Mouse (Mus musculus): ENCODE measurements at regions not wholly inside any gene's neighbourhood (a gene's known extent, or its start where the extent isn't known, plus 50 kb on each side); places are given as distances from the start of the nearest gene placed in this dataset.

GRCm38 (mm10) chr15:36405446-36405845, 602.1 kb downstream of the Zfp706 start:
- TF ChIP-seq MAFK (IDR thresholded peaks at IDR 0.05; ENCODE audit: insufficient read depth, low read depth, low read length): no peak
- no peak for TF ChIP-seq ZC3H11A (IDR thresholded peaks at IDR 0.05; ENCODE audit: borderline replicate concordance, low read depth, low read length)
- no peak for TF ChIP-seq ZNF384 (IDR thresholded peaks at IDR 0.05; ENCODE audit: low read depth, low read length)
- TF ChIP-seq CHD2 (IDR thresholded peaks at IDR 0.05; ENCODE audit: low read depth, low read length): no peak
- TF ChIP-seq HCFC1 (IDR thresholded peaks at IDR 0.05; ENCODE audit: borderline replicate concordance, insufficient read depth, low read length): no peak
- Histone ChIP-seq H3K9ac (ENCODE audit: insufficient read depth, low read depth, low read length, poor library complexity, severe bottlenecking) (no peak overlapping the region), H3K4me1 (ENCODE audit: control insufficient read depth in 2 of 2, insufficient read depth in 2 of 2, low read length in 2 of 2, poor library complexity in 1 of 2) (0 out of 4 replicates have a peak, but pooled peaks cover 1 to 2% of the 10 kb centered on the region in 2 experiments), H3K36me3 (ENCODE audit: control insufficient read depth, insufficient read depth, low read length, poor library complexity, severe bottlenecking) (no peaks in the 10 kb centered on the region), H3K27ac (ENCODE audit: insufficient read depth, low read depth, low read length, poor library complexity, severe bottlenecking) (no peak overlapping the region), H3K4me3 (ENCODE audit: insufficient read depth in 1 of 2, low read depth in 1 of 2, low read length in 2 of 2, poor library complexity in 1 of 2, severe bottlenecking in 1 of 2) (no peak overlapping the region), H3K9me3 (ENCODE audit: control insufficient read depth, insufficient read depth, low read depth, low read length) (no peaks in the 10 kb centered on the region)
- DNase-seq (ENCODE audit: low read depth, low spot score): no peak
- in situ Hi-C loops (cut with MboI; ENCODE audit: low sequenced_read_pairs in 2 of 2, unreplicated experiment in 2 of 2): no loop called here

GRCm38 (mm10) chr15:36403336-36404119, 604.0 kb downstream of the Zfp706 start:
- no peak for DNase-seq (ENCODE audit: low read depth, low spot score)
- H3K9me3 ChIP-seq (ENCODE audit: control insufficient read depth, insufficient read depth, low read depth, low read length): no peaks in the 10 kb centered on the region
- H3K36me3 ChIP-seq (ENCODE audit: control insufficient read depth, insufficient read depth, low read length, poor library complexity, severe bottlenecking): no peaks in the 10 kb centered on the region
- in situ Hi-C loops (cut with MboI; ENCODE audit: low sequenced_read_pairs in 2 of 2, unreplicated experiment in 2 of 2): no loop called here
- TF ChIP-seq ZC3H11A (IDR thresholded peaks at IDR 0.05; ENCODE audit: borderline replicate concordance, low read depth, low read length) (no peak), ZNF384 (IDR thresholded peaks at IDR 0.05; ENCODE audit: low read depth, low read length) (no peak), HCFC1 (IDR thresholded peaks at IDR 0.05; ENCODE audit: borderline replicate concordance, insufficient read depth, low read length) (no peak), CHD2 (IDR thresholded peaks at IDR 0.05; ENCODE audit: low read depth, low read length) (no peak), MAFK (IDR thresholded peaks at IDR 0.05; ENCODE audit: insufficient read depth, low read depth, low read length) (no peak)
- no peak overlapping the region for H3K27ac ChIP-seq (ENCODE audit: insufficient read depth, low read depth, low read length, poor library complexity, severe bottlenecking)
- H3K9ac ChIP-seq (ENCODE audit: insufficient read depth, low read depth, low read length, poor library complexity, severe bottlenecking): no peak overlapping the region
- no peak overlapping the region for H3K4me3 ChIP-seq (ENCODE audit: insufficient read depth in 1 of 2, low read depth in 1 of 2, low read length in 2 of 2, poor library complexity in 1 of 2, severe bottlenecking in 1 of 2)
- H3K4me1 ChIP-seq (ENCODE audit: control insufficient read depth in 2 of 2, insufficient read depth in 2 of 2, low read length in 2 of 2, poor library complexity in 1 of 2): peaks cover 3 to 4% of the 10 kb centered on the region in 2 experiments; a peak in 1 of 4 replicates

DNA sequence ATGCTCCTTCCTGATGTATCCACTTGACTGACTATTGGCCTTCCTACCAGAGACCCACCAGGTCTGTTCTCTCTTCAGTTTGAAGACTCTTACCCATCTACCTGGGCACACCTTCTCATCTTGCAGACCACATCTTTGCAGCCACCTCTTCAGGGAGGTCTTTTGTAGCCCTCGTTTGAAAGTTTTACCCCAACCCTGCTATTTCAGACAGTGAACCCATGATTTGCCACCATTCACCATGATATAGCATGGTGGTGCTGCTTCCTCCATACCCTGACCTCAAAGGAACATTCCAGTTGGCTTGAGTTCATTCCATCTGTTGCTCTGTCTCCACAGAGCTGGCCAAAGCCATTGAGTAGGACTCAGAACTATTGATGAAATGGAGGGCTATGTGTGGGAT, 605.5 kb downstream of the Zfp706 start:
- H3K4me3 ChIP-seq (ENCODE audit: insufficient read depth in 1 of 2, low read depth in 1 of 2, low read length in 2 of 2, poor library complexity in 1 of 2, severe bottlenecking in 1 of 2): no peak overlapping the region
- H3K27ac ChIP-seq (ENCODE audit: insufficient read depth, low read depth, low read length, poor library complexity, severe bottlenecking): no peak overlapping the region
- no peaks in the 10 kb centered on the region for H3K36me3 ChIP-seq (ENCODE audit: control insufficient read depth, insufficient read depth, low read length, poor library complexity, severe bottlenecking)
- no peaks in the 10 kb centered on the region for H3K9me3 ChIP-seq (ENCODE audit: control insufficient read depth, insufficient read depth, low read depth, low read length)
- H3K9ac ChIP-seq (ENCODE audit: insufficient read depth, low read depth, low read length, poor library complexity, severe bottlenecking): no peak overlapping the region
- DNase-seq (ENCODE audit: low read depth, low spot score): no peak
- in situ Hi-C loops (cut with MboI; ENCODE audit: low sequenced_read_pairs in 2 of 2, unreplicated experiment in 2 of 2): no loop called here
- H3K4me1 ChIP-seq (ENCODE audit: control insufficient read depth in 2 of 2, insufficient read depth in 2 of 2, low read length in 2 of 2, poor library complexity in 1 of 2): peaks cover 3 to 4% of the 10 kb centered on the region in 2 experiments; a peak in 1 of 4 replicates
- TF ChIP-seq MAFK (IDR thresholded peaks at IDR 0.05; ENCODE audit: insufficient read depth, low read depth, low read length): no peak
- no peak for TF ChIP-seq ZC3H11A (IDR thresholded peaks at IDR 0.05; ENCODE audit: borderline replicate concordance, low read depth, low read length)
- no peak for TF ChIP-seq CHD2 (IDR thresholded peaks at IDR 0.05; ENCODE audit: low read depth, low read length)
- no peak for TF ChIP-seq ZNF384 (IDR thresholded peaks at IDR 0.05; ENCODE audit: low read depth, low read length)
- no peak for TF ChIP-seq HCFC1 (IDR thresholded peaks at IDR 0.05; ENCODE audit: borderline replicate concordance, insufficient read depth, low read length)

- H3K27ac ChIP-seq (ENCODE audit: insufficient read depth, low read depth, low read length, poor library complexity, severe bottlenecking): no peak overlapping the region
- DNase-seq (ENCODE audit: low read depth, low spot score): no peak
- no peaks in the 10 kb centered on the region for H3K36me3 ChIP-seq (ENCODE audit: control insufficient read depth, insufficient read depth, low read length, poor library complexity, severe bottlenecking)
- no peaks in the 10 kb centered on the region for H3K9me3 ChIP-seq (ENCODE audit: control insufficient read depth, insufficient read depth, low read depth, low read length)
- no peak overlapping the region for H3K9ac ChIP-seq (ENCODE audit: insufficient read depth, low read depth, low read length, poor library complexity, severe bottlenecking)
- no peak for TF ChIP-seq ZC3H11A (IDR thresholded peaks at IDR 0.05; ENCODE audit: borderline replicate concordance, low read depth, low read length)
- TF ChIP-seq ZNF384 (IDR thresholded peaks at IDR 0.05; ENCODE audit: low read depth, low read length): no peak
- no peak for TF ChIP-seq HCFC1 (IDR thresholded peaks at IDR 0.05; ENCODE audit: borderline replicate concordance, insufficient read depth, low read length)
- no peak for TF ChIP-seq MAFK (IDR thresholded peaks at IDR 0.05; ENCODE audit: insufficient read depth, low read depth, low read length)
- no peak for TF ChIP-seq CHD2 (IDR thresholded peaks at IDR 0.05; ENCODE audit: low read depth, low read length)
- no peak overlapping the region for H3K4me3 ChIP-seq (ENCODE audit: insufficient read depth in 1 of 2, low read depth in 1 of 2, low read length in 2 of 2, poor library complexity in 1 of 2, severe bottlenecking in 1 of 2)
- in situ Hi-C loops (cut with MboI; ENCODE audit: low sequenced_read_pairs in 2 of 2, unreplicated experiment in 2 of 2): no loop called here
- H3K4me1 ChIP-seq (ENCODE audit: control insufficient read depth in 2 of 2, insufficient read depth in 2 of 2, low read length in 2 of 2, poor library complexity in 1 of 2): peaks cover 3 to 4% of the 10 kb centered on the region in 2 experiments; a peak in 1 of 4 replicates
These were observed 607.2 kb downstream of the Zfp706 start for GRCm38 (mm10) chr15:36400311-36400840.
